Mouse (Mus musculus) embryonic facial prominence, embryonic 15.5 days (tissue): ENCODE data around the gene Aprt. TPM values are rescaled to one million over a fixed set of nuclear protein-coding genes. Genes with fewer than 3 reads are reported as not detected.

Source experiments
- ATAC-seq: fragments of 200-750 bp; cut with Nextera tagmentation; 2 replicates; pipeline ENCODE4 v1.8.0; 2017; ENCODE audit warnings: low read depth, moderate TSS enrichment; ENCODE audit not compliant: insufficient number of reproducible peaks, low FRiP score, low TSS enrichment
- H3K27ac ChIP-seq: fragments of 300-500 bp; sonication (generic); replicated peaks from 2 replicates; pipeline ENCODE4 v1.5.1; 2015; ENCODE audit warnings: mild to moderate bottlenecking, inconsistent platforms
- H3K27me3 ChIP-seq: fragments of 300-500 bp; sonication (generic); 2 replicates; pipeline ENCODE4 v1.6.1; 2015; ENCODE audit warnings: inconsistent platforms
- H3K36me3 ChIP-seq: fragments of 300-500 bp; sonication (generic); 2 replicates; pipeline ENCODE4 v1.6.1; 2015; ENCODE audit warnings: mild to moderate bottlenecking, inconsistent platforms
- H3K4me1 ChIP-seq: fragments of 300-500 bp; sonication (generic); 2 replicates; pipeline ENCODE4 v1.6.1; 2015; ENCODE audit warnings: inconsistent platforms
- H3K4me2 ChIP-seq: fragments of 300-500 bp; sonication (generic); replicated peaks from 2 replicates; pipeline ENCODE4 v1.6.1; 2015; ENCODE audit warnings: mild to moderate bottlenecking, inconsistent platforms
- H3K4me3 ChIP-seq: fragments of 300-500 bp; sonication (generic); replicated peaks from 2 replicates; pipeline ENCODE4 v1.5.1; 2015; ENCODE audit warnings: mild to moderate bottlenecking, inconsistent platforms
- H3K9ac ChIP-seq: fragments of 300-500 bp; sonication (generic); 2 replicates; pipeline ENCODE4 v1.6.1; 2015; ENCODE audit warnings: inconsistent platforms
- H3K9me3 ChIP-seq: fragments of 300-500 bp; sonication (generic); replicated peaks from 2 replicates; pipeline ENCODE4 v1.6.1; 2016; ENCODE audit warnings: inconsistent platforms
- WGBS: fragments of 180-500 bp; shearing (Covaris S2); methylation state at CpG from one replicate; pipeline ENCODE4 v1.1.7; 2015; 5-methylcytosine and 5-hydroxymethylcytosine counted together
- polyA plus RNA-seq: library from polyadenylated mRNA; unstranded; fragments of >200 nt; fragmentation: Nextera tagmentation; extraction: Ambion mirVana; gene quantifications from 2 replicates; pipeline ENCODE4 v1.2.1, GENCODE M21; 2015

Gene Aprt
- polyA plus RNA-seq, 1 experiment from 2014 or later = 298 TPM

GRCm38 (mm10) chr8:122610612-122611277 lies 34.0 kb upstream of the Aprt start:
- peak; percentile 7; the same call in 1 of the 2 replicates for ATAC-seq
- H3K4me1 ChIP-seq = peaks cover 22% of the 10 kb centered on the region
- H3K27me3 ChIP-seq = no peaks in the 10 kb centered on the region
- H3K27ac ChIP-seq = peak overlapping the region; percentile 68; the same call in 1 of the 2 replicates
- peak overlapping the region; percentile 92 for H3K4me2 ChIP-seq
- peak overlapping the region; percentile 72 for H3K9ac ChIP-seq
- H3K36me3 ChIP-seq = 0 out of 2 replicates have a peak, but pooled peaks cover 9% of the 10 kb centered on the region
- 2% methylated on average over 20 of the region's 20 CpGs for WGBS
- H3K9me3 ChIP-seq = no peaks in the 10 kb centered on the region
- peak overlapping the region; percentile 75 for H3K4me3 ChIP-seq

DNA sequence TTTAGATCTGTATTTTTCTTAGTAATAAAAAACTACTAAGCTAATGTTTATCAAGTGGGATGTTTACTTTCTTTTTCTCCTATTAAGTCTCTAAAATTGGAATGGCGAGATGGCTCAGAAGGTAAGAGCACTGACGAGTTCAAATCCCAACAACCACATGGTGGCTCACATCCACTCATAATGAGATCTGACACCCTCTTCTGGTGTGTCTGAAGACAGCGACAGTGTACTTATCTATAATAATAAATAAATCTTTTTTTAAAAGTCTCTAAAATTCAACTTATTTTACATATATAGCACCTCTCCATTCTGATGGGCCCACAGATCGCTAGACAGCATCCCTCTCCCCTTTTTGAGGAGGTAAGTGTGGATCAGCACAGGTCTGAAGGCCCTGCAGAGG lies 33.5 kb upstream of the Aprt start:
- Histone ChIP-seq H3K27me3 (no peaks in the 10 kb centered on the region), H3K4me2 (0 out of 2 replicates have a peak overlapping the region, but pooled peaks have one; percentile 92), H3K9me3 (no peaks in the 10 kb centered on the region), H3K4me3 (no peak overlapping the region), H3K27ac (no peak overlapping the region), H3K4me1 (peaks cover 22% of the 10 kb centered on the region), H3K36me3 (0 out of 2 replicates have a peak, but pooled peaks cover 9% of the 10 kb centered on the region), H3K9ac (no peak overlapping the region)
- no peak for ATAC-seq
- WGBS = 63% methylated on average over 4 of the region's 4 CpGs

- WGBS = 78% methylated on average over 11 of the region's 12 CpGs
- H3K9ac ChIP-seq = no peak overlapping the region
- peaks cover 4% of the 10 kb centered on the region; the same call in 1 of the 2 replicates for H3K36me3 ChIP-seq
- no peak overlapping the region for H3K27ac ChIP-seq
- H3K4me3 ChIP-seq = no peak overlapping the region
- no peaks in the 10 kb centered on the region for H3K9me3 ChIP-seq
- ATAC-seq = no peak
- no peak overlapping the region for H3K4me2 ChIP-seq
- H3K27me3 ChIP-seq = no peaks in the 10 kb centered on the region
- peaks cover 11% of the 10 kb centered on the region for H3K4me1 ChIP-seq
Measured at GRCm38 (mm10) chr8:122606810-122607209, 30.1 kb upstream of the Aprt start.

DNA sequence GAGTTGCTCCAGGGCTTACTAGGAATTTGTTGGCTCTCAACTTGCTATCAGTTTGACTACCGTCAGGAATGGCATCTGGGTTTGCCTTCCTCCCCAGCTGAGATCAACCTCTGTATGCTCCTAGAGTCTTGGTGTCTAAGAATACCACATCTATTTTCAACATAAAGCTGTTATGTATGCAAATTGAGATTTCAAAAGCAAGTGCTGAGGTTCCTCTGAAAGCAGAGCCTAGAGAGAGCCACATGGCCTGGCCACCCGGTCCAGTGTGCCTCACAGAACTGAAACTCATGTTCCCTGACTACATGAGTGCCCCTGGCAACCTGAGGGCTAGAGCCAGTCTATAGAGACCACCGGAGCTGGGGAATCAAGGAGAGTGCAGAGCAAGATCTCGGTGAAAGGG lies 28.7 kb upstream of the Aprt start:
- WGBS = 65% methylated on average over 4 of the region's 4 CpGs
- H3K27ac ChIP-seq = no peak overlapping the region

GRCm38 (mm10) chr8:122604640-122605039 lies 27.9 kb upstream of the Aprt start:
- Histone ChIP-seq H3K9me3 (no peaks in the 10 kb centered on the region), H3K4me2 (no peak overlapping the region), H3K27me3 (no peaks in the 10 kb centered on the region), H3K27ac (no peak overlapping the region), H3K36me3 (peaks cover 7% of the 10 kb centered on the region; the same call in 1 of the 2 replicates), H3K9ac (no peak overlapping the region), H3K4me1 (no peaks in the 10 kb centered on the region), H3K4me3 (no peak overlapping the region)
- 62% methylated on average over 1 of the region's 1 CpGs for WGBS
- ATAC-seq = no peak

More for the DNA sequence above, 28.7 kb upstream of the Aprt start:
- H3K4me1 ChIP-seq = peaks cover 2% of the 10 kb centered on the region
- no peaks in the 10 kb centered on the region for H3K9me3 ChIP-seq
- no peaks in the 10 kb centered on the region for H3K27me3 ChIP-seq
- H3K4me2 ChIP-seq = no peak overlapping the region
- H3K36me3 ChIP-seq = peaks cover 7% of the 10 kb centered on the region; the same call in 1 of the 2 replicates
- ATAC-seq = no peak
- no peak overlapping the region for H3K4me3 ChIP-seq
- no peak overlapping the region for H3K9ac ChIP-seq

- H3K27ac ChIP-seq = no peak overlapping the region
- no peak overlapping the region for H3K9ac ChIP-seq
- no peak overlapping the region for H3K4me2 ChIP-seq
- H3K4me3 ChIP-seq = no peak overlapping the region
- ATAC-seq = no peak
- WGBS = 89% methylated on average over 9 of the region's 9 CpGs
- peaks cover 7% of the 10 kb centered on the region; the same call in 1 of the 2 replicates for H3K36me3 ChIP-seq
- H3K27me3 ChIP-seq = no peaks in the 10 kb centered on the region
- no peaks in the 10 kb centered on the region for H3K4me1 ChIP-seq
- H3K9me3 ChIP-seq = no peaks in the 10 kb centered on the region
Measured at GRCm38 (mm10) chr8:122600666-122601065, 24.0 kb upstream of the Aprt start.

GRCm38 (mm10) chr8:122596031-122596430 lies 19.3 kb upstream of the Aprt start:
- no peak overlapping the region for H3K4me2 ChIP-seq
- ATAC-seq = no peak
- H3K36me3 ChIP-seq = no peaks in the 10 kb centered on the region
- 43% methylated on average over 4 of the region's 4 CpGs for WGBS
- H3K27me3 ChIP-seq = no peaks in the 10 kb centered on the region
- no peak overlapping the region for H3K27ac ChIP-seq
- no peak overlapping the region for H3K9ac ChIP-seq
- no peak overlapping the region for H3K4me3 ChIP-seq
- H3K4me1 ChIP-seq = no peaks in the 10 kb centered on the region
- no peaks in the 10 kb centered on the region for H3K9me3 ChIP-seq

- Histone ChIP-seq H3K27ac (no peak overlapping the region), H3K27me3 (no peaks in the 10 kb centered on the region), H3K4me2 (no peak overlapping the region), H3K4me3 (no peak overlapping the region), H3K9me3 (no peaks in the 10 kb centered on the region), H3K9ac (no peak overlapping the region), H3K36me3 (no peaks in the 10 kb centered on the region), H3K4me1 (no peaks in the 10 kb centered on the region)
- 69% methylated on average over 19 of the region's 19 CpGs for WGBS
- no peak for ATAC-seq
Measured at GRCm38 (mm10) chr8:122593783-122594507, 17.2 kb upstream of the Aprt start.

- Histone ChIP-seq H3K9me3 (no peaks in the 10 kb centered on the region), H3K4me3 (no peak overlapping the region), H3K9ac (no peak overlapping the region), H3K27ac (no peak overlapping the region), H3K27me3 (no peaks in the 10 kb centered on the region), H3K4me1 (no peaks in the 10 kb centered on the region), H3K36me3 (no peaks in the 10 kb centered on the region), H3K4me2 (no peak overlapping the region)
- 71% methylated on average over 12 of the region's 12 CpGs for WGBS
- no peak for ATAC-seq
Measured at GRCm38 (mm10) chr8:122593240-122593639, 16.5 kb upstream of the Aprt start.

DNA sequence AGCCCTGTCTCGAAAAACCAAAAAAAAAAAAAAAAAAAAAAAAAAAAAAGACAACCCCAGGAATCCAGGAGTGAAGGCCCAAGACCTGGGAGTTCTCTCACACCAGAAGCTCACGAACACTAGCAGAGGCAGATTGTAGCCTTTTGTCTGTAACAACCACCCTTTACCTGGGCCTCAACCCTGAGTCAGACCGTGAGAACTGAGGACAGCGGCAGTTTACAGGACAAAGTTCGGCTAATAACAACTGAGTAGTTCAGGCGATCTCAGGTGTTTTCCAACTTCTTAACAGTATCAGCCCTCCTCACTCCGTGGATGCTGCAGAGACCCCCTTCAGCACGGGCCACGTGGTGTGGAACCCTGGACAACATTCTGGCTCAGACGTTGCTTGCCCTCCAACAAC lies 10.0 kb upstream of the Aprt start:
- H3K4me2 ChIP-seq = no peak overlapping the region
- no peak overlapping the region for H3K9ac ChIP-seq
- no peak overlapping the region for H3K27ac ChIP-seq
- H3K4me3 ChIP-seq = no peak overlapping the region
- H3K27me3 ChIP-seq = no peaks in the 10 kb centered on the region
- no peaks in the 10 kb centered on the region for H3K36me3 ChIP-seq
- no peaks in the 10 kb centered on the region for H3K9me3 ChIP-seq
- peaks cover 9% of the 10 kb centered on the region; the same call in 1 of the 2 replicates for H3K4me1 ChIP-seq
- ATAC-seq = no peak
- 83% methylated on average over 10 of the region's 10 CpGs for WGBS

- no peak overlapping the region for H3K27ac ChIP-seq
- no peaks in the 10 kb centered on the region for H3K9me3 ChIP-seq
- no peak overlapping the region for H3K4me3 ChIP-seq
- no peak overlapping the region for H3K4me2 ChIP-seq
- no peak overlapping the region for H3K9ac ChIP-seq
- no peak for ATAC-seq
- peaks cover 10% of the 10 kb centered on the region; the same call in 1 of the 2 replicates for H3K4me1 ChIP-seq
- WGBS = 41% methylated on average over 7 of the region's 7 CpGs
- H3K36me3 ChIP-seq = no peaks in the 10 kb centered on the region
- no peaks in the 10 kb centered on the region for H3K27me3 ChIP-seq
Measured at GRCm38 (mm10) chr8:122586171-122586570, 9.5 kb upstream of the Aprt start.
